Mouse (Mus musculus): ENCODE measurements around the gene Dmpk.

- TF ChIP-seq POLR2A (IDR thresholded peaks at IDR 0.05; ENCODE audit: low read depth, low read length), result no peak
- no peak for TF ChIP-seq RAD21 (IDR thresholded peaks at IDR 0.05; ENCODE audit: low read depth, low read length)
- no peak for TF ChIP-seq CTCF (conservative IDR thresholded peaks at IDR 0.05 in 1 of 2, IDR thresholded peaks at IDR 0.05 in 1 of 2; ENCODE audit: low read depth in 2 of 2, low read length in 2 of 2)
- no peak for TF ChIP-seq MEF2A (IDR thresholded peaks at IDR 0.05; ENCODE audit: borderline replicate concordance, low read depth, low read length)
- no peak for TF ChIP-seq SIN3A (IDR thresholded peaks at IDR 0.05; ENCODE audit: low read length)
- no peak for TF ChIP-seq SMC3 (IDR thresholded peaks at IDR 0.05; ENCODE audit: low read depth, low read length)
- no peak for TF ChIP-seq UBTF (IDR thresholded peaks at IDR 0.05; ENCODE audit: low read depth, low read length)
- TF ChIP-seq ZNF384 (IDR thresholded peaks at IDR 0.05; ENCODE audit: low read depth, low read length), result no peak
- no peak for TF ChIP-seq HCFC1 (IDR thresholded peaks at IDR 0.05; ENCODE audit: low read depth, low read length)
- TF ChIP-seq TCF12 (IDR thresholded peaks at IDR 0.05; ENCODE audit: low read depth, low read length), result no peak
- TF ChIP-seq USF2 (conservative IDR thresholded peaks at IDR 0.05; ENCODE audit: low read depth, low read length), result no peak
- TF ChIP-seq JUN (IDR thresholded peaks at IDR 0.05; ENCODE audit: insufficient read depth, low read depth, low read length), result no peak
These were observed 39.0 kb upstream of the Dmpk start for GRCm38 (mm10) chr7:19044616-19045015.

Measured in CH12.LX (cell line).